Mouse (Mus musculus): ENCODE data around the gene Kcnj12.

Gene Kcnj12

DNA sequence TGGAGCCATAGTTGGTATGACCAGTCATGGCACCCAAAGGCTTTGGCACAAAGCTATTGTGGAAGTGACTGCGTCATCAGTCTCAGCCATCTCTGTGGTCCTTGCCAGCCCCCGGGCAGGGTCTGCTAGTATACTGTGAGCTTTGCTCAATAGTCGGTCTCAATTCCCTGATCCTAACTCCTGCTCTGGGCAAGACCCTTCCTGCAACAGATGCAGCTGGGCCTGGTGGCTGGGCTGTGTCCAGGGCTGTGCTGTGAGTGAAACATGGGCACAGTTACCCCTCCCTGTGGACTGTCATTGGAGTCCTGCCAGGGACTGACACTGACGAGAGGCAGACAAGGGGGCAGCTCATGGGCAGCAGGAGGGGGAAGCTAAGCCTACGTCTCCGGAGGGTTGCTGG lies 2.6 kb downstream of the Kcnj12 start:
- no peak for DNase-seq (ENCODE audit: low spot score in 2 of 2)

DNA sequence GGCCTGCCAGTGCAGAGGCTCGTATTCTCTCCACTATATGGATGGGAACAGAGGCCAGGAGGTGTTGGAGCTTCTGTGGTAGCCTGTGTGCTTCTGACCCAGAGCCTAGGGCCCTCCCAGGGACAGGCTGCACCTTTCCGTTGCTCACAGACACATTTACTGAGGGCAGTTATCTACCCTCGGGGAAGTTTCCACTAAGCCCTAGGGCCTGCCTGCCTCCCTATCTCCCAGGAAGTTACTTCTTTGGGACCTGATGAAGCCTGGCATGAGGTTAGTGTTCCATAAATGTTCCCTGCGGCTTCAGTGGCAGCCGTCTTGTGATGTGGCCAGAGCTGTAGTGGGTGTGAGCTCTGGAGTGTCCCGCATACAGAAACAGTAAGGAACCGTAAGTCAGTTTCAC lies 3.2 kb downstream of the Kcnj12 start:
- DNase-seq (ENCODE audit: low spot score in 2 of 2): no peak

DNA sequence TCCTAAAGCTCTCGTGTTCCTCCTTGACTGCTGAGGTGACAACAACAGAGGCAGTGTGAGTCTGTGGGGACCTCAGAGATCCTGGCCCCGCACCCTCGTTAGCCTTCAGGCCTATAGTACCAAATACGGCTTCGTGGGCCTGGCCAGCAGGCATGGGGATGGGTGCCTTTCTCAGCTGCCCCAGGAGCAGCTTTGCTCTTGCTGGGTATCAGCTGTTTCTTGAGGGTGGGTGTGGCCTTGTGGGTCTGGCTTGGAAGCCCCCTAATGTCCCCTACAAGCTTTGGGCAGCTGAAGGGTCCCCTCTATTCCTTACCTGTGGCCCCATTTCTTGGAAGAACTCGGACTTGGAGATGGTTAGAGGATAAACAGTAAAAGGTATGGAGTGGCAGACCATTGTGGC lies 4.0 kb downstream of the Kcnj12 start:
- no peak for DNase-seq (ENCODE audit: low spot score in 2 of 2)

DNA sequence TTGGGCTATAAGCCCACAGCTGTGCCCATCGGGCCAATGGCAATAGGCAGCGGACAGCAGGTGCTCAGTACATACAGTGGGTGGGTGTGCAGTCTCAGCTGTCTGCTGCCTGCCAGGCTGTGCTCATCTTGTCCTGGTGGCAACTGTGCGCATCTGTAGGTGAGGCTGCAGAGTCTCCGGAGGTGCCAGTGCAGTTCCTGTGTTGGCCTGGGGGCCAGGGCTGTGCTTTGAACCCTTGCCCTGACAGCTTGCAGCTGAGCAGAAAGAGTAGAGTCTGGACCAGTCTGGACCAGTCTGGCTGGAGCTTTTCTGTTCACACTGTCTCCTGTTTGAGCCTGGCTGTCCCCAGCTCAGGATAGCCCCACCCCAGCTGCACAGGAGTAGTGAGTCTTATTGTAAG lies 4.8 kb downstream of the Kcnj12 start:
- DNase-seq (ENCODE audit: low spot score in 2 of 2): no peak

DNA sequence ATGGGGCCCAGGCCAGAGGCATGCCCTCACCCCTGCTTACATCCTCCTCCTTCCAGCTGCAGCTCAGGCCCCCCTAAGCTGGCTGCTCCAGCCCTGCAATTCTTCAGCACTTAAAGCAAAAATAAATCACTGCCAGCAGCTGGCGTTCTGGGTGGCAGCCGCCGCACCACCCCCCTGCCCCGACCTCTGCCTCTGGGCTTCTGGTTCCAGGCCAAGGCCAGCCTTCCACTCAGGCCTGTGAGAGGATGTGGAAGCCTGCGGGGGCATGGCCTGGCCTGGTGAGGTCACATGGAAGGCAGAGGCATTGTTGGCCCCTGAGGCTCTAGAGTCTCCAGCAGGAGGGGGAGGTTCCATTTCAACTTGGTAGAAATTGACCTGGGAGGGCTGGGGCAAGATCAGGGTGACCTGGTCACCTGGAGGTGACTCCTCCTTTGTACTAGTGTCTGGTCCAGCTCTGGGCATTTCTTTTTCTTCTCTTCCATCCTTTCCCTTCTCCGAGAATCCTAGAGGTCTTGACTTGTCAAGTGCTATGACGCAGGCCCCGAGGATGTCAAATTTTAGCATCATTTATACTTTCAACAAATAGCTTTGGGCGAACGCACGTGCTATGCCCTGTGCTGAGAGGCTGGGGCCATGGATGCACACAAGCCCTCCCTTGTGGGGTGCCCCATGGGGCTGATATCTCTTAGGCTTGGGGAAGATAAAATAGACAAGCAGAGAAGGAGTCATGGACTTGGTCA lies 6.0 kb downstream of the Kcnj12 start:
- no peak for DNase-seq (ENCODE audit: low spot score in 2 of 2)

DNA sequence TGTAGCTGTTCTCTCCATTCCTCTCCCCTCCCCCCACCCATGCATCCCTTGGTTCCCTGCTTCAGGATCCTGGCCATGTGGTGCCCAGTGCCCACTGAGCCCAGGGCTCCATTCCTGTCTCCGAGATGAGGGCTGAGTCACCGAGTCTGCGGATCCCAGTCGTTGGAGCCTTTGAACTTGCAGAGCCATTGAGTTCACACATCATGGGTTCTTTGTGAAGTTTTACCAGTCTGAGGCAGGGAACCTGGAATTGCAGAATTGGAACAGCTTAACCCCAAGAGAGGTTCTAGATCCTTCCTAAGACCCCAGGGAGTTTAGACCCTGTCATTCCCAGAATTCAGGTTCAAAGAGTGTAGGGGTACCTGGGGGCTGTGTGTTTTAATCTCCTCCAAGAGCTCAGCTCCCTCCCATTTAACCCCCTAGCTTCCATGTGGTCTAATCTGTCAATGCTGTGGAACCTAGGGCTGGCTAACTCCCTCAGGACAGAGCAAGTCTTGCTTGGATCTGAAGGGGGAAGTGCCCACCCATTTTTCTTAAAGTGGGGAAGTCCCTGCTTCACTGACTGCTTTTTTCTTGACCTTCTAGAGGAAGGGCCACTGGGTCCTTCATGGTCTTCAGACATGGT lies 6.9 kb downstream of the Kcnj12 start:
- DNase-seq (ENCODE audit: low spot score in 2 of 2): no peak

DNA sequence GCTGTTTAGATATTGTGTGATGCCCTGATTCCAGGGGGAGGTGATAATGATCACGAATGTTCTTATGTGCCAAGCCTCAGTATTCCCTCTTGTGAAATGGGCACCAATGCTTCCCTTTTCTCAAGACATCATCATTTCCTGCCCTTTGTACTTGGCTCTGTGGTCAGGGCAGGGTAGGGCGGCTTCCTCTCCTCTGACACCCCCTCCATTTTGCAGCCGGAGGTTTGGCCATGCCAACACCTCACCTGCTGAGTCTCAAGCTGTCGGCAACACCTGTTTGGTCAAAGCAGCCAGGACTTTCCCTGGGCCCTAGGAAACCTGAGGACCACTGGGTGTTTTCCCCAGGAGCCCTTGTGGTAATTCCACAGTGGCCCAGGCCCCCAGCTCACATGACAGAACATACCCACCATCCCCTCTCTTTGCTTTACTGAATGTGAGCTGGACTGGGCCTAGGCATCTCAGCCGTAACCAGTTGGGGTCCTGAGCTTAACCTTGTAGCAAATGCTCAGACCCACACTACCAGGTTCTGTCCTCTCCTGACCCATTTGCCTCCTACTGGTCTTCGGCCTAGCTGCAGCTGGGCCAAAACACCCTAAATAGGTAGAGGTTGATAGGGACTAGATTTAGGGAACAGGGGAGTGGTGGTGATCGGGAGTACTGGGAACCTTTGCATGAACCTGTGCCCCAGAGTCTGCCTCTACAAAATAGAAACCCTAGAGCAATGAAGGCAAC lies 7.7 kb downstream of the Kcnj12 start:
- no peak for DNase-seq (ENCODE audit: low spot score in 2 of 2)

DNA sequence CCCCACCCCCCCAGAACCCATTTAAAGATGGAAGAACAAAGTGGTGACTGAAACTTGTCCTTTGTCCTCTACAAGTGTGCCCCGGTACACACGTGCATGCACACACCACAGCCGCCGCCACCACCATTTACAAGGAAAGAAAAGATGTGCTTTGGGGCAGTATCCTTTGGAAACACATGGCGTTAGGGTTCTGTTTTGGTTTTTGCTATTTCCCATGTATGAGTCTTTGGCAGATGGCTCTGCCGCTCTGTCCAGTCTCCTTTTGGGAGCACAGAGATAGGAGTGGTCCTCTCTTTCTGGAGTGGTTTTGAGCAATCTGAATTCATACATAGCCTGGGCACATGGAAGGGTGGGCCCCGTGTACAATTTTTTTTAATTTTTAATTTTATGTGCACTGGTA lies 8.8 kb downstream of the Kcnj12 start:
- DNase-seq (ENCODE audit: low spot score in 2 of 2): no peak

DNA sequence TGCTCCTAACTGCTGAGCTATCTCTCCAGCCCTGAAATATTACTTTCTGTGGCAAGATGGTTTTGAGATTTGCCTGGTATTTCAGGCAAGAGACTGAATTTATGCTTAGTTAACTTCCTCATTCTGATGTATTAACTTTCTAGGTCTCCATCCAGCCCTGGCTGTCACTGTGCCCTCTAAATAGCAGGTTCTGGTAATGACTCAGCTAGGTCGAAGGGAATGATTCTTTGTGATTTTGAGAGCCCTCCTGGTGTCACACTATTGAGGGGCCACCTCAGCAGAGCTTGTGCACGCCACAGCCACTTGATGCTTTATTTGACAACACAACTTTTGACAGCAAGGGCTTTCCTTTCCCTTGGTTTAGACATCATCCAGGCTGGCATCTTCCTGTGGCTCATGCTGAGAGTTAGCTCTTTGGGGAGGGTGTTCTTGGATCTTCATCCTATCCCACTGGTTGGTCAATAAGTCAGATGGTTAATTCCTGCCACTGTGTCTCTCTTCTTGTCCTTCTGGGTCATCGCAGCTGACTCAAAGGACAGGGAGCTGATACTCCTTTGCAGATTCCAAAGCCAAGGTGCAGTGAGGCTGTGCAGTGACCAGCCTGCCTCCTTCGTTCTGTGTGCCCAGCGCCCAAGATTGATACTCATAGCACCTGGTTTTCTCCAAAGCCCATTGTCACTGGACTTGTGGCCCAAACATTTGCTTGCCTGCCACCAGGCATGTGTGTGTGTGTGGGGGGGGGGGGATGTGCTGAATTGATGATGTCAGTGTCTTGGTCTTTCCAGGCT lies 9.5 kb downstream of the Kcnj12 start:
- DNase-seq (ENCODE audit: low spot score in 2 of 2): no peak

DNA sequence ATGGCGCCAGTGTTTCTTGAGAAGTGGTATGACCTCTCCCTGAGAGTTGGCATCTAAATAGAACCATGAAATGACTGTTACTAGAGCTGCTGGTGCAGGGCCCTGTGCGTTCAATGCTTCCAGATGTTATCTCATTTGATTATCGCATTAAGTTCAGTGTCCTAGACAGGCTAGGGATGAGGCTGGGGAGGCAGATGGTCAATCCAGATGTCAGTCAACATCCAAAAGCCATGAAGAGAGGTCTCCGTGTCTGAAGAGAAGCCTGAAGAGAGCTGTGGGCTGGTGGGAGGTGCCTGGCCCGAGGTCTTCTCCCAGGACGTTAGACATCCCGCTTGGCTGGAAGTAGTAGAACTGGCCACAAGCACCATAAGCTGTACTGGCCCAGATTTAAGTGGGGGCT lies 10.1 kb downstream of the Kcnj12 start:
- no peak for DNase-seq (ENCODE audit: low spot score in 2 of 2)

DNA sequence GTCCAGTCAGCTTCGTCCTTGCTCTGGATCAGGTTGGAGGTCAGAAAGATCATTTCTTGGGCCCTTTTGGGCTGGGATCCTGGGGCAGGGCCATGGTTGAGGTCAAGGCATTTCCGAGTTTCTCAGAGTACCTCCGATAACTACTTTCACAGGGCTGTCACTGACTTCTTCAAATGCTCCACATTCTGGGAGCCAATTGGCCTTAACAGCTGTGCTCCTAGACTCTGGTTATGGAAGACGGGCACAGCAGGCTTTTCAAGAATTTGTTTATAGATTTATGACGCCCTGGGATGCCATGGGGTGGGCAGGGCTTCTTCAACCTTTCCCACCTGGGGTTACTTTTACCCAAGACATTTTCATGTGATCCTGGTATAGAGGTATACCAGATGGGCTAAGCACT lies 10.8 kb downstream of the Kcnj12 start:
- no peak for DNase-seq (ENCODE audit: low spot score in 2 of 2)

DNA sequence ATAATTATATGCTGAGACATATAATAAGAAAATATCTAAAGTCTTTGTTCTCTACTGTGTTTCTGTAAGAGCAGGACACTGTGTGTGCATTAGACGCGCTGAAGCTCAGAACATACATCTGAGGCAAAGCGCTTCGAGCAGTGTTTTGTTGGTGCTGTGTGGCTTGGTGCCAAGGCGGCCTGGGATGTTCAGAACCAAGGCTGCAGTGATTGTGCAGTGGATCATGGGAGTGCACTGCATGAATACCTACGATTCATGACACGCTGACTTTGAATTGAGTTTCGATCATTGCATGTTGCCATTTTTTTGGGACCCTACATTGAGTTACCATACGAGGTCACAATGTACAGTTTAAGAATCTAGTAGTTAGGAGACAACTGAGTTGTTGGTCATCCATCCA lies 14.3 kb downstream of the Kcnj12 start:
- DNase-seq (ENCODE audit: low spot score in 2 of 2): no peak

DNA sequence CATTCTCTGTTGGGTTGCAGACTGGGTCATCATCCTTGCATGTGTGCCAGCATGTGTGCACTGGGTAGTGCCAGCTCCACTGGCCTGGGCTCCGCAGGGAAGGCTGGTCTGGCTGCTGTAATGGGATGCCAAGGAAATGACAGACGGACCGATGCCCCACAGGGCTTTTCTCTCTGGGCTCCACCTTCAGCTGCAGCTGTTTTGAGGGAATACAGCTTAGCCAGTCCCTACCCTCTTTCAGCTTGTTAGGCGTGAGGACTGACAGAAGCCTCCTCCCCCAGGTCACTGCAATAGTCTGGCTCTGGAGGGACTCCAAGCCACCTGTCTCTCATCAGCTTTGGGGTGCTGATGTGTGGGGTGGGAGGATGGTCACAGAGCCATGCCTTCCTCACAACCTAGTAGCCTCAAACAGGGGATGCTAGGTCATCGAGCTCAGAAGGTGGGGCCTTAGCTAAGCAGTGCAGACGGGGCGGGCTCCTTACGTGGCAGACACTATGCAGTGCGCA lies 16.0 kb downstream of the Kcnj12 start:
- no peak for DNase-seq (ENCODE audit: low spot score in 2 of 2)

DNA sequence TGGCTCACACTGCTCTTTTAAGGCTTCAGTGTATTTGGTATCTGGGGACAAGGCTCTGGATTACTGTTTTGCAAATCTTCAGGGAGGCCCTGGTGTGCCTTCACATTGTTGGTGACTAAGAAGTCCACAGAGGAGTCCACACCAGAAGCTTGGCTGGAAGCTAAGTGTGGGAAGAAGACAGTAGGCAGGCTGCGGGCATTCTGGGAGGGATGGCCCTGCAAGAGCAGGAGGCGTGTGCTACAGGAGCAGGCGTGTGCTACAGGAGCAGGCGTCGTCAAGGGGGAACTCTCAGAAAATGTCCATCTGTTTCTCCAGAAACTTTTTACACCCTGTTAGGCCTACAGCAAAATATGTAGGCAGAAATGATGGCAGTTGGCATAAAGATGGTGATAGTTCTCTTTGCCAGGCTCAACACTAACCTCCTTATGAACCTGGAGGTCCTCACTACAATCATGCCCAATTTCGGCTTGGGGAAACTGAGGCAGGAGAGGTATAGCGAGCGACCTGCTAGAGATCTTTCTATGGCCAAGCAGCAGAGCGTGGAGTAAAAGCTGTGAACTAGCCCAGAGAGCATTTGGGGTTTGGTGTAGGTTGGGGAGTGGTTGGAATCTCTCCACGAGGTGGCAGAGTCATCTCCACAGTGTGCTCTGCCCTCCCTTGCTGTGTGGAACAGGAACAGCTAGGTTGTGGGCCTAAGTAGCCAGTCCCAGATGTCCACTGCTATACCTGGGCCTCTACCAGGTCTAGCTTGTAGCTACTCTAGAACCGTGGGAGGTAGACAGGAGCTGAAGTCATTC lies 18.7 kb downstream of the Kcnj12 start:
- DNase-seq (ENCODE audit: low spot score in 2 of 2): no peak

DNA sequence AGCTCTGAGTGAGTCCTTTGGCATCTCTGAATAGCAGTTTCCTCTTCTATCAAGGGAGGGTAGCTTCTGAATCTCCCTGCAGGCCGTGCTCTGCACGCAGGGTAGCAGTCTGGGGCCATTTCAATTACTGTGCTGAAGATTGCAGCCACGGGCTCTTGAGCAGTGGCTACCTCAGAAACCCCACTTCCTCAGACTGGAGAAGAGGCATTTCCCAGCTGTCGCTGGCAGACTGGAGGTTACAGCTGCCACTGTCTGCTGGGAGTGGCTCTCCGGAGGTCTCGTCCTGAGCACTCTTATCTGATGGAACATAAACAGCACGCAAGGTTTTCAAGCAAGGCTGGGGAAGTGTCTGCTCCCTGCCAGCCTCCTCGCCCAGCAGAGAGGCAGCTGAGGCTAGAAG lies 20.2 kb downstream of the Kcnj12 start:
- no peak for DNase-seq (ENCODE audit: low spot score in 2 of 2)

DNA sequence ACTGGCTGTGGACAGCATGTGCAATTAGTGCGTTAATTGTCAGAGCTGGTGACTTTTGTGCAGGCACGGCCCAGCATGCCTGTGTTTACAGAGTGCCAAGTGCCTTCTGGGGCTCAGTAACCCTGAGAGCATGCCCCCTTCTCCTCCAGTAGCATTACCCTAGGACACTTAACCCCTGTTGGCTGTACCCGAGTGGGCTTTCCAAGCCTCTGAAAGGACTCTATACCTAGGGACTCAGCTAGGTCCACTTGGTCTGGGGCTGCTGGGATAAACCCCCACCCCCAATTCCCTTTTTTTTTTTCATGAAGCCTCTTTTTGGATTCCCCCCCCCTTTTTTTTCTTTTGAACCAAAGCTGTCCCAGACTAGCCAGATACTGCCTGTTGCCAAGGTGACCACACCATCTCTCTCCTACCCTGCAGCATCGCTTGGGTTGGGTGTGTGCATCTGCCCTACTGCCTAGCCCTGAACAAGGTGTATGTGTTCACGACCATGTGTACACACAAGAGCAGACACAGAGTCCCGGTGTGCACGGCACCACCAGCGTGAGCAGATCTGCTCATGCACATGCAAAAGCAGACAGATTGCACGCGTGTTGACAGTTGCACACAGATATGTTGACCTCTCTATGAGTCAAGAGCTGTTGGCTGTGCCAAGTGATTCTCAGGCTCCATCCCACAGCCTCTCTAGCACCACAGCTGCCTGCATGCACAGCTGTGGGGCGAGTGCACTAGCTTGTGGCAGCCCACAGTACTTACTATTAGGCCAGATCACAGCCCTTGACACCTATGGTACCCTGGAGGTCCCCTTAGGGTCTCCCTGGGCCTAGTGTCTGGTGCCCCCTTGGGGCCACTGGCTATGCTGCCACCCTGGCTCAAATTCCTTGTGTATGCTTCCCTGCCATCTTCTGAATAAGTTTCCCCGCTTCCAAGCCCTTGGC lies 21.0 kb downstream of the Kcnj12 start:
- no peak for DNase-seq (ENCODE audit: low spot score in 2 of 2)

DNA sequence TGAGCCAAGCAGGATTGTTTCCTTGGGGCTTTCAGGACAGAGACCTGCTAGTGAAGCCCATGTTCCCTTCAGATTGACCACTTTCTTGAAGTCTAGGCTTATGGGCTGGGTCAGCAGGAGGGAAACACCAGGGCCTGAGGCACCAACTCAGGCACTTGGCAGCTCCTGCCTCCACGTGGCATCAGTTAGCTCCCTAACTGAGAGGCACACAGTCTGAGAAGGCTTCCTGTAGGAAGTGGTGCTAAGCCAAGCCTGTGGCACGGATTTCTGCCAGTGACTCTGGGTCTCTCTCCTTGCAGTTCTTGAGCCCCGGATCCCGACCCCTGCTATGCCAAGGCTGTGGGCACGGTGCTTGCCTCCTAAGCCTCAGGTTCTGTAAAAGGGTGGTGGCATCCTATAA lies 22.4 kb downstream of the Kcnj12 start:
- no peak for DNase-seq (ENCODE audit: low spot score in 2 of 2)

DNA sequence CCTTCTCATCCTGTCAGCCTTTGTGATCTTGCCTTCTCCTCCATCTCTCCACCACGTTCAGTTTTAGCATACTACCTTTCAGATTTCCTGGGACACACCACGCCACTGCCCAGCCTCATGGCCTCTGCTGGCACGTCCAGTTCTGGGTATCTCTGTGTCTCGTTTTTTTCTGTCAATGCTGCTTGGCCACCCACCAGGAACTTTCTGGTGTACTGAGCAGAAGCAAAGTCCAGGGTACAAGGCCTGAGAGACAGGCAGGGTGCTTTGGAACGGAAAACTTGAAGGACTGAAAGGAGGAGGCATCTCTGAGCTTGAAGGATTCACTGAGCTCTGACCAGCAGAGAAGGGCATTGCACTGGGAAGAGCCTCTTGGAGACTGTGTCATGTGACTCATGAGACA lies 25.1 kb downstream of the Kcnj12 start:
- DNase-seq (ENCODE audit: low spot score in 2 of 2): no peak

DNA sequence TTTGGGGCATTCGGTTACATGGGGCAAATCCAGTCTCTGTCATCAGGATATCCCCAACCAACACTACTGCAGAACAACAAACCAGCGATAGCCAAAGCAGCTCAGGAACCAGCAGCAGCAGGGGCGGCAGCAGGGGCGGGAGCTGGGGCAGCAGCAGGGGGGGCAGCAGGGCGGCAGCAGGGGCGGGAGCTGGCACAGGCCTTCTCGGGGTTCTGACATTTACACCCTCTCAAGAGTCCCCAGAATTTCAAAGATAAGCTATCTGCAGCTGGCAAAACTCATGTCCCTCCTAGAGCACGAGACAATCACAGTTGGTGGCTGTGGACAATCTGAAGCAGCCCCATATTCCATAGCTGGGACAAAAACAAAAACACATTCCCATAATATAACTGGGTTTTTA lies 28.8 kb downstream of the Kcnj12 start:
- no peak for DNase-seq (ENCODE audit: low spot score in 2 of 2)

DNA sequence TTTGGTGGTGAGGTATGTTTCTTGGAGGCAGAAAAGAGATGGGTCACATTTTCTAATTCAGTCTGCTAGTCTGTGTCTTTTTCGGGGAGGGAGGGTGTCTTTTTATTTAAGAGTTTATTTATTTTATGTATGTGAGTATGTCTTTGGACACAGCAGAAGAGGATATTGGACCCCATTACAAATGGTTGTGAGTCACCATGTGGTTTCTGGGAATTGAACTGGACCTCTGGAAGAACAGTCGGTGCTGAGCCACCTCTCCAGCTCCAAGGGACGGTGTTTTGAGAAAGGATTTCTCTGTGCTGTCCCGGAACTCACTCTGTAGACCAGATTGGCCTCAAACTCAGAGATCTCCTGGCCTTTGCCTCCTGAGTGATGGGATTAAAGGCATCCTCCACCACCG lies 34.5 kb downstream of the Kcnj12 start:
- DNase-seq (ENCODE audit: low spot score in 2 of 2): no peak
